Mouse (Mus musculus) ES-E14 (cell line): Measurements from ENCODE around the gene Washc3.

Source experiments
- MAFK ChIP-seq: IDR thresholded peaks from 2 replicates; pipeline ENCODE4 v1.6.1; 2014; ENCODE audit warnings: mild to moderate bottlenecking, low read depth, low read length, inconsistent platforms; ENCODE audit not compliant: insufficient read depth
- ZNF384 ChIP-seq: IDR thresholded peaks from 2 replicates; pipeline ENCODE4 v1.6.1; 2012; ENCODE audit warnings: low read depth, low read length, inconsistent platforms

DNA sequence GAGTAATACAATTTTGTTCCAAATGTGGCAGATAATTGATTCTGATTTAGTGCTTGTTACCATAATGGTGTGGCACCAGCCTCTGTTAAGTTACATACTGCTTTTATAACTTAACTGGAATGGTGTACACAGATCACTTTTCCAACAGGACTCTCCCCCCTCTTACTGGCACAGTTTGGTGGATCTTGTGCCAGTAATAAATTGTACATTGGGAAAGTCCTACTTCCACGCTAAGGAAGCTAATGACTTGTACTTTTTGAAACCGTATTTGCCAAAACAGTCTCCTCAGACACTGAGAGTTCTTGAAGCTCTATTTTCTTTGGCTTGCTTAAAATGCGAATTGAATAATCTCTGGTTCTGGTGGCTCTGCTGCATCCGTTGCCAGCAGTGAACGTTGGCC lies 24.5 kb downstream of the Washc3 start:
- TF ChIP-seq ZNF384 (no peak), MAFK (no peak)
